Mouse (Mus musculus) heart, postnatal 0 days (tissue): ENCODE results near the gene Magi1.

Experiments used
- CTCF ChIP-seq: IDR thresholded peaks from 2 replicates; pipeline ENCODE4 v1.5.1; 2016; ENCODE audit warnings: antibody characterized with exemption, control low read depth, low read depth
- EP300 ChIP-seq: IDR thresholded peaks from 2 replicates; pipeline ENCODE4 v1.6.1; 2016; ENCODE audit warnings: antibody characterized with exemption, low read depth

- TF ChIP-seq EP300: no peak
- no peak for TF ChIP-seq CTCF
Measured at GRCm38 (mm10) chr6:94021239-94021962, 262.3 kb downstream of the Magi1 start.
